Mouse (Mus musculus) MEL (cell line): ENCODE results near the gene Cdh13.

Experiments
- ELF1 ChIP-seq: IDR thresholded peaks from 2 replicates; pipeline ENCODE4 v1.6.1; 2014; ENCODE audit warnings: low read depth, mild to moderate bottlenecking, inconsistent platforms, low read length, improper control_type of control experiment, moderate library complexity
- EP300 ChIP-seq, 2 experiments: IDR thresholded peaks; 2 replicates each; pipeline ENCODE4 v1.6.1; 2011; ENCODE audit warnings: improper control_type of control experiment in 2 of 2, low read length in 2 of 2, low read depth in 1 of 2, mild to moderate bottlenecking in 1 of 2
- POLR2A ChIP-seq, 2 experiments: IDR thresholded peaks; 2 replicates each; pipeline ENCODE4 v1.6.1; 2011 to 2012; ENCODE audit warnings: low read length in 2 of 2, mild to moderate bottlenecking in 2 of 2, control low read depth in 1 of 2, improper control_type of control experiment in 1 of 2, low read depth in 1 of 2, moderate library complexity in 1 of 2; ENCODE audit not compliant: control insufficient read depth in 1 of 2, insufficient read depth in 1 of 2, poor library complexity in 1 of 2
- ZKSCAN1 ChIP-seq: IDR thresholded peaks from 2 replicates; pipeline ENCODE4 v1.6.1; 2012; ENCODE audit warnings: low read depth, mild to moderate bottlenecking, inconsistent platforms, low read length, improper control_type of control experiment, moderate library complexity

DNA sequence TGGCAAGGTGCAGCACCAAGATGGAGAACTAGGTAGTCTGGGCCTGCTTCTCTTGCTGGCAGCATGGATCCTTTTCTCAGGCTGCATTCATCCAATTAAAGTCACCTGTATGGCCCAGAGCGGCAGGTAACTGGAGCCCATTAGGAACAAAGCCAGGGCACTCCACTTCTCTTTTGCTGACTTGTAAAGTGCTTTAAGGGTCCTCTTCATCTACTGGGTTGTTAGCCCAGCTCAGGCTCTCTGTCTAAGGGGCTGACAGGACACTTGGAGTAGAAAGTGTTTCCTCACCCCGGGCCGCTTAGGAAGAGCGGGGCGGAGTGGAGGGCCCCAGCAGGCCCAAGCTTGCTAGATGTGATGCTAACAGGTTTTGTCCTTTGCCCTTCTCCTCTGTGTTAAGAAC is 12.9 kb downstream of the Cdh13 start:
- TF ChIP-seq EP300 (IDR thresholded peaks at IDR 0.05; ENCODE audit: low read depth in 1 of 2, low read length in 2 of 2) (no peak), ZKSCAN1 (no peak), ELF1 (no peak), POLR2A (IDR thresholded peaks at IDR 0.05; ENCODE audit: control insufficient read depth in 1 of 2, insufficient read depth in 1 of 2, low read depth in 1 of 2, low read length in 2 of 2, poor library complexity in 1 of 2) (no peak)
